Mouse (Mus musculus): Measurements from ENCODE around the gene Wdr93. TPM values are rescaled to one million over a fixed set of nuclear protein-coding genes. Genes with fewer than 3 reads are reported as not detected.

Gene Wdr93
- under 1 TPM; 0.07 to 0.41 TPM for polyA plus RNA-seq (2017; shearing (Covaris generic))

DNA sequence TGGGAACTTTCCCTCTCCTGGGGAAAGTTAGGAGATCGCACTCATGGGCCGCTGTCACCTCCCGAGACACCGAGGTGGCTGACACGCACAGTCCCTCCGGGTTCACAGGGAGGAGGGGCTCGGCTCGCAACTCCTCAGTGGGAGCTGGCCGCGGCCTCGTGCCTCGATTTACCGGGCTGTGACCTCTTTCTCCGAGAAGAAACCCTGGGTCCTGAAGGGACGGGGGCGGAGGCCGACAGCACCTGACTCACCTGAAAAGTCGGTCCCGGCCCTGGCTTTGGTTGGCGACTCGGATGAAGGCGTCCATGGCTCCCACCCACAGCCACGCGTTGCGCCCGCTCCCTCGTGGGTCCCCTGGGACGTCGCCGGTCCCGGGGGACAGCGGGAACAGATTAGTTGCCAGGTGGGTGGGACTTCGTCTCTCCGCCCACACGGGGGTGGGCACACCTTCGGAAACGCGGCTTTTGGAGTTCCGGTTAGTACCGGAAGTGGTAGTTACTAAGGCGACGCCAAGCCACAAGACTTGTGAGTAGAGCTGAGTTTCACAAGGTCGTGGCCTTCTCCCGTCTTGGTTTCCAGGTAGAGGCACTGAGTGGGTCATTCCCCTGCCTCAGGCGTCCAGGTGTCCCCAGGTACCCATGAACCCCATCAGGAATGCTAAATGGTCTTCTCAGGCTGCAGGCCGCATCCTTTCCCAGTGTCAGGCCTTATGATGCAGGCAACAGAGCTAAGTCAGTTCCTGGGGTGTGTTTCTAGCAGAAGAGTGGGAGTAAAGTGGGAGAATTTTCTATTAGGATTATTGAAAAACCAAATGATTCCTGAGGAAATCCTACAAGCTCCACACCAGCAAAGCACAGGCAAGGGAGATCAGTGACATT lies at the start of gene Wdr93, which contains the start of gene Pex11a:
TSS of gene Wdr93 (plus strand) at position 505 of the 878 bp plus-strand sequence.
TSS of gene Pex11a (minus strand) at position 473 of the 878 bp plus-strand sequence.

DNA sequence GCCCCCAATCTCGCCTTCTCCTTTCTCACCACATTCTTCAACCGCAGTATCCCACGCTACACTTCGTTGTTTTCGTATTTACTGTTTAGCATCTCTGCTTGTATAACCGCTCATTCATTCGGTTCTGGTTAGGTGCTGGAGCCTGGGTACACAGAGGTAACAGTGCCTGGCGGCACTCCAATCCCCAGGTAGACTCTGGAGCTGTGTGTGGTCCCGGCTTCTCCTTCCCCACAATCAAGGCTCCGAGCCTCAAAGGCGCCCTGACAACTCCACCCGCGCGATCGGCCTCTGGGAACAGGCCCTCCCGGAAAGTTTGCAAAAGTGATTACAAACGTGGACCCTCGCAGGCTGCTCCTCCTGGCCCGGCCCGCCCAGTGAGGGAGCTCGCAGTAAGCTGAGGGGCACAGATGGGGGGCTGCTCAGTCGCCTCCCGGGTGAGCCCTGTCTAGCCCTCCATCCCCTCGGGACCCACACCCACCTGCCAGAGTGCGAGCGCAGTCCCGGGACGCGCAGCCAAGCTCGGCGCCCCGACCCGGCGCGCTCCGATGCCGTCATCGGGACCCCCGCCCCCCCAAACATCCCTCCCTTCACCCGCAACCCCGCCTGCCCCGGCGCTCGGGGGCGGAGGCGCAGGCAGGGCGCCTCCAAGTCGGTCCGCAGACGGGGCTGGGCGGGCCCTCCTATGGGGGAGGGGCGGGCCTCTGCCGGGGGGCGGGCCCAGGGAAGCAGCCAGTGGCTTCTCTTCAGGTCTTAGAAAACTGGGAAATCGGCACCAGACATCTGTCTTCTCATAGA lies 27.6 kb upstream of the Wdr93 start, which contains the start of gene Kif7:
TSS of gene Kif7 (minus strand) at position 534 of the 795 bp plus-strand sequence.

DNA sequence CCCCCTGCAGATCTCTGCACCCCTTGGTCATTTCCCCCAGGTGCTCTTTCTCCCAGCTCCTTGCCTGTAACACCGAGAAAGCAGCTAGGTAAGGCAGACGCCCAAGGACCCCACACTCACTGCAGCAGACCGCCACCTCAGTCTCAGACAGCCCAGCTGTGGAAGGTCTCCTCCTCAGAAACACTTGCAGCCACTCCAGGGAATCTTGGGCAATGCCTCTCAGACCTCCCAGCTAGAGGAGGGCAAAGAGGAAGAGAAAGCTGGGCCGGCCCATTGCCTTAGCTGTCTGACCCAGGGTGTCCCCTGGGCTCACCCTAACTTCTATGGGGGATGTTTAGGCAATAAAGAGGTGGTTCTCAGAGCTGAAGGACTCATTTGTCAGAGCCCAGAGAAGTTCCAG lies 10.3 kb upstream of the Wdr93 start, which contains the start of gene Plin1:
TSS of gene Plin1 (minus strand) at position 282 of the 400 bp plus-strand sequence.

DNA sequence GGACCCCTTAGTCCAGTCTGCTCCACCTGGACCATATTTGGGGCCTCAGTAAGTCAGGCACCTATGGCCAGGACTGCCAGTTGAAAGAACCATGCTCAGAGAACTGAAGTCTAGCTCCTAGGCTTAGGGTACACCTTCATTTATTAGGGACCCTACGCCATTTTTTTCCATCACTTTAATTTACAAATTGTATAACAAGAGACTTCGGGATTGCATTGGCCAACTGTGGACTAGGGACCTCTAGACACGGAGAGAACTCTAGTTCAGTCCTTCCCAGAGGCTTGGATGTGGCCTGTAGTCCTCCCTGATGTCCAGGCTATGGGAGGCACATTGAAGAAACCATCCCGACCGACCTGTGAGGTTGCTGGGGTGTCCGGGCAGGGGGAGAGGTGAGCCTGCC lies 50.7 kb downstream of the Wdr93 start, which contains the start of gene Mesp1:
TSS of gene Mesp1 (minus strand) at position 101 of the 400 bp plus-strand sequence.

DNA sequence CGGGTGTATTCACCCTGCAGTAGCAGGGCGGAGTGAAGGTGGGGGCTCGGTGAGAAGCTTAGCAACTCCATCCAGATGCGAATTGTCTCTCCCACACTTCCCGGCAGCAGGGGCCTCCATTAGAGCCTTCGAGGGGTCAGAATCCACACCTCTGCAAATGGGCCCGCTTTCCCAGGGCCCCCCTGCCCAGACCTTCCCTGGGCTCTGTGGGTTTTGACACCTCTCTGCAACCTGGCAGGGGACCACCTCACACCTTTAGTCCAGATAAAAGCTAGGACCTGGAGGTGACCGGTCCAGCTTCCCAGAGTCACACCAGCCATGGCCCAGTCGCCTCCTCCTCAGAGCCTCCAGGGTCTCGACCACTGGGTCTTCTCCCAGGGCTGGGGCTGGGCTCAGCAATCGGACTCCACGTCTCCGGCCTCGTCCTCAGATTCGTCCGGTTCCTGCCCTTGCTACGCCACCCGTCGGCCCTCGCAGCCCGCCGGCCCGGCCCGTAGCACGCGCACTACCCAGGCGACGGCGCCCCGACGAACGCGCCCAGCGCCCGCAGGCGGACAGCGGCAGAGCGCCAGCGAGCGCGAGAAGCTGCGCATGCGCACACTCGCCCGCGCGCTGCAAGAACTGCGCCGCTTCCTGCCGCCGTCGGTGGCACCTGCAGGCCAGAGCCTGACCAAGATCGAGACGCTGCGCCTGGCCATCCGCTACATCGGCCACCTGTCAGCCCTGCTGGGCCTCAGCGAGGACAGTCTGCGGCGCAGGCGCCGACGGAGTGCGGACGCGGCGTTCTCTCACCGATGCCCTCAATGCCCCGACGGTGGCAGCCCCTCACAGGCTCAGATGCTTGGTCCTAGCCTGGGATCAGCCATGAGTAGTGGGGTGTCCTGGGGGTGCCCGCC lies 67.9 kb downstream of the Wdr93 start, which contains the start of gene Mesp2:
TSS of gene Mesp2 (plus strand) at position 117 of the 896 bp plus-strand sequence.

Other genes starting within 250 kb of the Wdr93 start
- under 1 TPM in 1 of 2 experiments, not detected in 1; 0.41 TPM for gene Rhcg, start 125.5 kb upstream of the Wdr93 start, polyA plus RNA-seq (2017; shearing (Covaris generic))
- gene Ticrr, start 83.0 kb upstream of the Wdr93 start, polyA plus RNA-seq (2017; shearing (Covaris generic)): 1 to 10 TPM; 4.1 to 5.0 TPM
- 1 to 10 TPM in 1 of 2 experiments, under 1 TPM in 1; 0.69 to 1.0 TPM for gene Kif7, start 27.4 kb upstream of the Wdr93 start, polyA plus RNA-seq (2017; shearing (Covaris generic))
- under 1 TPM in 1 of 2 experiments, not detected in 1; 0.06 TPM for gene Plin1, start 10.3 kb upstream of the Wdr93 start, polyA plus RNA-seq (2017; shearing (Covaris generic))
- gene Pex11a, start within 50 bp of the Wdr93 start, polyA plus RNA-seq (2017; shearing (Covaris generic)): 1 to 10 TPM; 2.5 to 3.1 TPM
- gene Mesp1, start 50.6 kb downstream of the Wdr93 start, polyA plus RNA-seq (2017; shearing (Covaris generic)): not detected
- gene Mesp2, start 67.6 kb downstream of the Wdr93 start, polyA plus RNA-seq (2017; shearing (Covaris generic)): under 1 TPM in 1 of 2 experiments, not detected in 1; 0.13 TPM
- gene Anpep, start 117.9 kb downstream of the Wdr93 start, polyA plus RNA-seq (2017; shearing (Covaris generic)): under 1 TPM in 1 of 2 experiments, not detected in 1; 0.38 TPM
- gene Ap3s2, start 177.5 kb downstream of the Wdr93 start, polyA plus RNA-seq (2017; shearing (Covaris generic)): 10 to 100 TPM; 23.5 to 26.9 TPM
- gene Arpin, start 192.2 kb downstream of the Wdr93 start, polyA plus RNA-seq (2017; shearing (Covaris generic)): under 1 TPM; 0.20 to 0.59 TPM